Mouse (Mus musculus) spleen, embryonic (tissue): ENCODE data around the gene Emilin3.

Source experiments
- CTCF ChIA-PET: fragments of 350-600 bp; sonication (Branson Sonifier 250); formaldehyde crosslinking; loops from one replicate; lab custom pipeline; 2022; lab: Charles Lee

Emilin3 gene

GRCm38 (mm10) chr2:160874231-160874877 is 37.8 kb downstream of the Emilin3 start:
- CTCF ChIA-PET, result interaction anchor here (1.0 kb wide), 1 partner anchor 11 kb away, joined by 4 read pairs; no protein-coding TSS in a partner anchor

GRCm38 (mm10) chr2:160872890-160873382 is 39.2 kb downstream of the Emilin3 start, which contains the start of gene Zhx3:
Gene Zhx3 (minus strand): TSS chr2:160872998.
- CTCF ChIA-PET, result interaction anchor here (1.0 kb wide), 1 partner anchor 12 kb away, joined by 4 read pairs; no protein-coding TSS in a partner anchor

GRCm38 (mm10) chr2:160872395-160872794 is 39.7 kb downstream of the Emilin3 start:
- CTCF ChIA-PET, result no interaction called here

- CTCF ChIA-PET, result no interaction called here
Observed at GRCm38 (mm10) chr2:160871310-160871709, 40.8 kb downstream of the Emilin3 start.

GRCm38 (mm10) chr2:160869446-160869845 is 42.7 kb downstream of the Emilin3 start:
- CTCF ChIA-PET, result no interaction called here

- CTCF ChIA-PET, result no interaction called here
Observed at GRCm38 (mm10) chr2:160865266-160865665, 46.9 kb downstream of the Emilin3 start.

- CTCF ChIA-PET, result no interaction called here
Observed at GRCm38 (mm10) chr2:160864112-160864511, 48.0 kb downstream of the Emilin3 start.

GRCm38 (mm10) chr2:160860363-160860762 is 51.8 kb downstream of the Emilin3 start:
- CTCF ChIA-PET, result no interaction called here
